Mouse (Mus musculus): ENCODE results near the gene Smco2.

The Smco2 gene

DNA sequence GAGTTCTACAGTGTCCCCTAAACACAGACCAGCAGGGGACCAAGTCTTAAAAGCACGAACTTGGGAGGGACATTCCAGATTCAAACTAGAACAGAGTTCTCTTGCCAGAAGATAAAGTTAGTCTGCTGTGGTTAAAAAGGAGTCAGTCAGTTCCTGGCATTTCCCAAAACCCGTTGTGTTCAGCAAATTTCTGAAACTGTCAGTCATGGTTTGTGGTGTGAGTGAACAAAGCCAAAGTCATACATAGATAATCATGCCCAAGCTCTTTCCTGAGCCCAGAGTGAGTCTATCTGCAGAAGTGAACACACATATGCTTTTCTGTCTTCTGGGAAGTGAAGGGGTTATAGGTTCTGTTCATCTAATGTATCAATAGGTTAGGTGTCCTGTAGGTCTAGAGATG, 58.9 kb downstream of the Smco2 start:
- CTCF ChIA-PET, result no interaction called here

DNA sequence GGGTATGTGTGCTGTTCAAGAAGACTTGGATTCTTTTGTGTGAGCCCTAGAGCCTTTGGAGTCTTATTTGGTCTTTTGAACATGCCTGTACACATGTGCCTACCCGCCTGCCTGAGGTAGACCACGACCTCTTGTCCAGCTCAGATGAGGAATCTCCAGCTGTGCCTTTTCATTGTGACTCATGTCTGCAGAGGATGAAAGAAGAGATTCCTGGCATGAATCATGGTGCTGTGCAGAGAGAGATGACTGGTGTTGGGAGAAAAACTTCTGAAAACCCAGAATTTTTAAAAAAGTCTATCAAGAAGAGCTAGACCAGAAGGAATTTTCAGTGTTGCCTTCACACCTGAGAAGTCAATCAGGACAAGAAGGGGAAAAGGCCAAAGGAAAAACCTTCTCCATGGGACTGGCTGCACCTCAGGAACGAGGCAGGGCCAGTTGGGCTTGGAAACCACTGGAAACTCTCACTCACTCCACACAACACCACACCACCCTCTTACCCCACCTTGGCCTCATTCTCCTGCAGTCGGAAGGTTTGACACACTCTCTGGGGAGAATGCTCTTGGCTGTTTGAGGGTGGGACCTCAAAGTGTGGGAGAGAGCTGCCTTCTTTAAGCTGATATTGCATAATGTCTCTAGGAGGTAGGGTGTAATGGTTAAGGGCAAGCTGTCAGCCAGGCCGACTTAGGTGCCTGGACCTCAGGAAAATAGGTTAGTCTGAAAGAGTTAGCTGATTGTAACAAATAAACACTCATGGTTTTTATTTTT, 60.0 kb downstream of the Smco2 start:
- ChIA-PET POLR2A (interaction anchor here in 1 of 4 experiments (1.6 kb wide), 1 partner anchor 8 kb away, joined by 4 read pairs; no protein-coding TSS in a partner anchor), CTCF (interaction anchor here in 2 of 4 experiments (0.5 to 0.8 kb wide), 2 partner anchors 23 to 203 kb away, joined by 3 to 11 read pairs; no protein-coding TSS in a partner anchor)

More for the DNA sequence above, 58.9 kb downstream of the Smco2 start:
- POLR2A ChIA-PET, result interaction anchor here in 2 of 4 experiments (1.1 to 1.8 kb wide), 2 partner anchors 20 to 21 kb away, joined by 5 read pairs; partner anchors contain the start of gene Ppfibp1 (in 2 of the 2)

DNA sequence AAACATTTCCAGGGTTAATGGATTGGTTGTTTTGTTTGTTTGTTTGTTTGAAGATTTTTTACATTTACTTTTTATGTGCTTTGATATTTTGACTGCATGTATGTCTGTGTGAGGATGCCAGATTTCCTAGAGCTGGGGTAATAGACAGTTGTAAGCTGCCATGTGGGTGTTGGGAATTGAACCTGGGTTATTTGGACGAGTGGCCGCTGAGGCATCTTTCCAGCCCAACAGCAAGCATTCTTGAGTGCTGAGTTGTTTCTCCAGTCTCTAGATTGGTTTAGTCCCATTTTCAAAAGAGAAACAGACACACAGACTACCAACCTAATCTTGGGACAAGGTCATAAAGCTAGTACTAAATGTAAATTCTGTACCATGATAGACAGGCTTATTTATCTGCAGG, 60.9 kb downstream of the Smco2 start:
- ChIA-PET POLR2A (interaction anchor here in 2 of 4 experiments (0.9 to 1.6 kb wide), 3 partner anchors 9 to 36 kb away, joined by 3 to 4 read pairs (median 4); partner anchors contain the start of gene Ppfibp1 (in 1 of the 2)), CTCF (interaction anchor here in 1 of 4 experiments (0.5 kb wide), 1 partner anchor 202 kb away, joined by 11 read pairs; no protein-coding TSS in a partner anchor)

DNA sequence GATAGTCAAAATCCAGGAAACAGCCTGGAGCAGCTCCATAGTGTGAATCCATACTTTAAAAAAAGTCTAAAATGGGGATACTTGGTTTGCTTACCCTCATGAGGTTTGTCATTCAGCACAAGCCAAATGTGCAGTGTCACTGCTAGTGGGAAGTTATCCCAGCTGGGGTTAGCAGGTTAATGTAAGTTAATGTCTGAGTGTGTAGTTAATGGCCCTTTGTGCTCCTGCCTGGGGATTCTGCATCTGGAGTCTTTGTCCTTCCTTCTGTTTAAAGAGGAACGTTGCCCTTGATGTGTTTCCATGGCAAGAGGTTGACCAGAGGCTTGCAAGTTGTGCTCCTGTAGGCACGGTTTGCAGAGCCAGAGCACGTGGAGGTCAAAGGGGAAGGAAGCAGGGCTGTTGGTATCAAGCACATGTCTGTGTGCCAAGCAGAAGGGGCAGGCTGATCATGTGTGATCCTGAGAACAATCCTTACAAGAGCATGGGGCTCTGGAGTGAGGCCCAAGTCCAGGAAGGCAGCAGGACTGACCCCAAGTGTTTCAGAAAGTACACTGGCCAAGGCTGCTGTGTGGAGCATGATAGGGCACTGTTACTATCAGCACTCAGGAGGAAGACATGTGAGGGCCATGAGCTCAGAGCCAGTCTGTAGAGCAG, 63.1 kb downstream of the Smco2 start:
- ChIA-PET CTCF (interaction anchor here in 2 of 4 experiments (0.6 to 0.7 kb wide), 2 partner anchors 55 to 339 kb away, joined by 3 to 4 read pairs; no protein-coding TSS in a partner anchor), POLR2A (interaction anchor here in 2 of 4 experiments (0.5 to 2.6 kb wide), 13 partner anchors 8 to 72 kb away, joined by 3 to 19 read pairs (median 4); partner anchors contain the start of gene Ppfibp1 (in 2 of the 2))

DNA sequence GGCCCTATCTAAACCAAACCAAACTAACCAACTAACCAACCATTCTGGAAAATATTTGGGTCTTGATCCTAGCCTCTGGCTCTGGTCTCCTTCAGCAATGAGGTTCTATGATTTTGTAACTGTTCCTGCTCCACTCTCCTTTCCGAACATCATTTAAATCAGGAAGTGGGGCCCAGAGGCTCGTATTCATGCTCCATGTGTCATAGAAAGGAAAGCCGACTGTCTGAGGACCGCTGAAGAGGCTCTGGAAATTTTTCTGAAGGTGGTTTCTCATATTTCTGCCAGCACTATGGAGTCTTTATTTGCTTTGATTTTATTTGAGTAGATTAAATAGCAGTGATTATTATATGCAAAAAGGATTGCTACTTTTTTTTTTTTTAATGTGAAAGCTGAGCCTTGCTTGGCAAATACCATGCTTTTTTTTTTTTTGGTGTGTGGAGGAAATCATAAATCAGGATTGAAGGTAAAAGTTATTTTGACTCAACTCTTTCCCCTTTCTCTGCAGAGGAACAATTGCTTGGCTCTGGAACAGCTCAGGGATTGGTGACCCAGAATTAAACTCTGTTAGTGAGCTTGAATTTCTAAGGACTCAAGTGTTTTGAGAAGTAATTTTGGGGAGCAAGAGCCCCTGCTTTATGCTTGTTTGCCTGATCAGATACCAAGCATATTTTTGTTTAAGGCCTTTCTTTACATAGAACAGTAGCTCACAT, 63.7 kb downstream of the Smco2 start:
- CTCF ChIA-PET, result interaction anchor here in 2 of 4 experiments (0.6 to 0.7 kb wide), 2 partner anchors 56 to 1454 kb away, joined by 3 read pairs; no protein-coding TSS in a partner anchor
- POLR2A ChIA-PET, result interaction anchor here in 2 of 4 experiments (0.5 to 2.6 kb wide), 14 partner anchors 8 to 178 kb away, joined by 3 to 19 read pairs (median 4); partner anchors contain the start of genes Ppfibp1 (in 2 of the 2) and Klhl42 (in 1 of the 2)

DNA sequence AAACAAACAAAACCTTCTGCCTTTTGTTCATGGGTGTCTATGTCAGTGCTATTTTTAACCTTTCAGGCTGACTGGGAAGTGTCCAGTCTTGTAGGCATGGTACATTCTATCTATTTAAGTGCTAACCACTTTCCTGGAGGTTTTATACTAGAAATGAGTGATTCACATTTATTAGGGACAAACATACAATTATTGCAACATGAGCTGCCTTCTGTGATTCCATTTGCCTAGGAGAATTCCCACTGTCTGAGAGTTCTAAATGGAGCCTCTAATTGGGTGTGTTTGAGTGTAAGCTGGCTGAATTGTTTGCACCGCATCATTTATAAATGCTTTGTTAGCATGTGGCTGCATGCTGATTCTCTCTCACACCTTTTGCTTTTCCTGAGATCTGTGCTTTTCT, 65.9 kb downstream of the Smco2 start:
- ChIA-PET CTCF (interaction anchor here in 1 of 4 experiments (0.7 kb wide), 1 partner anchor 79 kb away, joined by 6 read pairs; no protein-coding TSS in a partner anchor), POLR2A (interaction anchor here in 1 of 4 experiments (1.1 kb wide), 1 partner anchor 10 kb away, joined by 3 read pairs; no protein-coding TSS in a partner anchor)

DNA sequence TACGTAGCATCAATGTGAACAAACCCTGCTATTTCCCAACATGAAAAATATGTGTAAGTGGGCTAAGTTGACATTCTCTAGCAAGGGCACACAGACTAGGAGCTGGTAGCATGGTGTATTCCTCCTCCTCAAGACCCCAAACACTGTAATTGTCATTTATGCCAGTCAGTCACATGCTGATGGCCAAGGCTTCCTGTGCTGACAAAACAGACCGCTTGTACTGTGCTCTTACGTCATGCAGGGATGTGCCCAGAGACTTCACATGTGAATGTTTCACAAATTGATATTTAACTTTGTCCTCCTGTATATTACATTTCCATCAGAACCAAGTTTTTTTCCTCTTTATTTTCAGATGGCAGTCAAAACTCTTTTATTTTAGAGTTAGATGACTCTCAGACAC, 67.5 kb downstream of the Smco2 start:
- POLR2A ChIA-PET, result interaction anchor here in 2 of 4 experiments (1.0 to 1.5 kb wide), 2 partner anchors 9 to 29 kb away, joined by 3 read pairs; partner anchors contain the start of gene Ppfibp1 (in 1 of the 2)
- CTCF ChIA-PET, result no interaction called here

DNA sequence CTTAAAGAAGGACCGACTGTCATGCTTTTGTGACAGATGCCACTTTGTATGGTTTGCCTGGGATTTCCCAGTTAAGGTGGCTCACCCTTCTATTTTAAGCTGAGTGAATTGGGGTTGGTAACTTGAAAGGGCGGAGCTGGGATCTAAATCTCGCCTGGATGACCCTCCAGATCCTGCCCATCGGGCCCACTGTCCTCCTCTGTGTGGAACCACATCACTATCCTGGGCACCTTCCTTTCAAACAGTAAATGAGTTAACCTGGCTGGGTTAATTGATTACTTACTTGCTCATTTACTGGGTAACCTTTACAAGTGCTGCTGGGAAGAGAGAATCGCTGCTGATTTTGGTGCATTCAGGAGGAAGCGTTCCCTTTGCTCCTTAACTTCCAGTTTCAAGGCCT, 68.4 kb downstream of the Smco2 start:
- ChIA-PET POLR2A (interaction anchor here in 2 of 4 experiments (0.5 to 1.0 kb wide), 3 partner anchors 8 to 175 kb away, joined by 3 read pairs; no protein-coding TSS in a partner anchor), CTCF (no interaction called here)
